Mouse (Mus musculus) brown adipose tissue, adult 24 weeks (tissue): Measurements from ENCODE around the gene Agbl4. TPM values are rescaled to one million over a fixed set of nuclear protein-coding genes. Genes with fewer than 3 reads are reported as not detected.

ENCODE experiments used
- H3K27ac ChIP-seq: fragments of 200-500 bp; replicated peaks from 2 replicates; pipeline ENCODE4 v1.5.1; 2012; ENCODE audit warnings: low read depth, mild to moderate bottlenecking, low read length
- H3K4me1 ChIP-seq: fragments of 200-500 bp; 2 replicates; pipeline ENCODE4 v1.6.1; 2012; ENCODE audit warnings: low read length, mixed read lengths; ENCODE audit not compliant: control insufficient read depth, insufficient read depth, insufficient read length
- H3K4me3 ChIP-seq: fragments of 200-500 bp; 2 replicates; pipeline ENCODE4 v1.5.1; 2012; ENCODE audit warnings: low read depth, mild to moderate bottlenecking, low read length, moderate library complexity; ENCODE audit not compliant: insufficient read depth
- polyA plus RNA-seq: library from polyadenylated mRNA; stranded (reverse); fragments of >200 nt; gene quantifications from 2 replicates; pipeline ENCODE4 v1.2.4, GENCODE M21; 2012; ENCODE audit not compliant: missing spikeins, insufficient read depth, insufficient read length

Agbl4 gene
- polyA plus RNA-seq, 1 experiment = not detected

DNA sequence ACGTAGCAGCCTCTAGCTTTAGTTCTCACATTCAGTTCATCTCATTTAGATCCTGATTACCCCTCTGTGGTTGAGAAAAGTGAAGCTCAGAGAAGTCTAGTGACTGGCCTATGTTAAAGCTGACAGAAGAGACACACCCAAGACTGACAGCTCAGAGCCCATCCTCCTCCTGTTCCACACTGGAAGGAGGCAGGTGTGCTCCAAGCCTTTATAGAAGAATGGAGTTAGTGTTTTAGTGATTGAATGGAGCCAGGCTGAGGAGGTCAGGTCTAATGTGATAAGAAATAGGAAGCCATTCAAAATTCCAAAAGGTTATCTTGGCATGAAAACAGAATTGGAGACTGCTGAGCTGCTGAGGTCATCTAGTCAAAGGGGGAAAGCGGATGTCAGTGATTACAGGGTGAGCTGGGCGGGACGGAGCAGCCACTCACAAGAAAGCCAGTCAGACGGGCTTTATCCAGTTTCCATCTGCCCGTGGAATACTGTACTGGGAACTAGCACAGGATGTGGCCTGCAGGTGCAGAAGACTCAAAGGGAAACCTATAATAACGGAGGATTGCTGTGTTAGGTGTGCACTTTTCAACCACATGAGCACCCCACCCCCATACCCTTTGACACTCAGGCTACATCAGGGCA, 1053.9 kb downstream of the Agbl4 start:
- no peak overlapping the region for H3K27ac ChIP-seq

GRCm38 (mm10) chr4:111452192-111452591, 1054.7 kb downstream of the Agbl4 start:
- Histone ChIP-seq H3K27ac (no peak overlapping the region), H3K4me3 (no peak overlapping the region), H3K4me1 (no peaks in the 10 kb centered on the region)

More for the DNA sequence above, 1053.9 kb downstream of the Agbl4 start:
- no peaks in the 10 kb centered on the region for H3K4me1 ChIP-seq
- H3K4me3 ChIP-seq = no peak overlapping the region

DNA sequence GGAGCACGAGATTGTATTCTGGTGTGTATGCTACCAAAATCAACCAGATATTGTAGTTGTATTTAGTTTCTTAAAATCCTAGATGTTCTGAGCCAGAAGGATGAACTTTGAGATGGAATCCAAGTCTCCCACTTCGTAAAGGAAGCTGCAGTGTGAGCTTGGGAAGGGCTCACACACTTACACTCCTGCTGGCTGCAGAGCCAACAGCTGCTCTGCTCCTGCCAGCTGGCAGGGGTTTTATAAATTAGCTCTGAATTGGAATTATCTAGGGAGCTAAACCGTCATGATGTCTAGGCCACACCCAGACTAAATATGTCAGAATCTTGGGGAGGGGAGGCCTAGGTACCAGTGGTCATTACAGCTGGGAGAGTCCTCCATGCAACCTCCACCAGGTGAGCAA, 1055.8 kb downstream of the Agbl4 start:
- Histone ChIP-seq H3K4me1 (no peaks in the 10 kb centered on the region), H3K27ac (no peak overlapping the region), H3K4me3 (no peak overlapping the region)

GRCm38 (mm10) chr4:111455621-111456020, 1058.2 kb downstream of the Agbl4 start:
- Histone ChIP-seq H3K4me1 (no peaks in the 10 kb centered on the region), H3K27ac (no peak overlapping the region), H3K4me3 (no peak overlapping the region)

GRCm38 (mm10) chr4:111457568-111457967, 1060.1 kb downstream of the Agbl4 start:
- Histone ChIP-seq H3K27ac (no peak overlapping the region), H3K4me3 (no peak overlapping the region), H3K4me1 (no peaks in the 10 kb centered on the region)

DNA sequence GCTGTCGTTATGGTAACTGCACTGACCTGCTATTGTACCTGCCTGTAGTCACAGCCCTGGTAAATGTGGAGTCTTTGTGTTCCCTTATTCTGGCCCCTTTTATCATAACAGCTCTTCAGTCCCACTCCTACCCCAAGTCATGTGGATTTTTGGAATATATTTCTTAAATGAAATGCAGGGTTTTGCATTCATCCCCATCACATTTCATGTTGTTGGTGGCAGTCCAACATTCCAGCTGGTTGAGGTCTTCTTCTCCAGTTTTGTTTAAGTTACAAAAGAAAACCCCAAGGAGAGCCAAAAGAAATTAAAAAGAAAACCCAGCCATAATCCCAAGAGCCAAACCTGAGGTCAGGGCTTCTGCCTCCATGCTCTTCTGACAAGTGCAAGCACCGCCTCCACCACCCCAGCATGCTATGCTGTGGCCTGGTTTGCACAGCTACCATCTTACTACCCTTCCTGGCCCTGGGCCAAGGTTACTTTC, 1069.9 kb downstream of the Agbl4 start:
- no peak overlapping the region for H3K27ac ChIP-seq
- H3K4me1 ChIP-seq = no peaks in the 10 kb centered on the region
- no peak overlapping the region for H3K4me3 ChIP-seq

- no peaks in the 10 kb centered on the region for H3K4me1 ChIP-seq
- H3K27ac ChIP-seq = no peak overlapping the region
Observed at GRCm38 (mm10) chr4:111467796-111468195, 1070.3 kb downstream of the Agbl4 start.

GRCm38 (mm10) chr4:111469847-111470246, 1072.4 kb downstream of the Agbl4 start:
- Histone ChIP-seq H3K27ac (no peak overlapping the region), H3K4me3 (no peak overlapping the region), H3K4me1 (no peaks in the 10 kb centered on the region)

More at GRCm38 (mm10) chr4:111467796-111468195, 1070.3 kb downstream of the Agbl4 start:
- no peak overlapping the region for H3K4me3 ChIP-seq

DNA sequence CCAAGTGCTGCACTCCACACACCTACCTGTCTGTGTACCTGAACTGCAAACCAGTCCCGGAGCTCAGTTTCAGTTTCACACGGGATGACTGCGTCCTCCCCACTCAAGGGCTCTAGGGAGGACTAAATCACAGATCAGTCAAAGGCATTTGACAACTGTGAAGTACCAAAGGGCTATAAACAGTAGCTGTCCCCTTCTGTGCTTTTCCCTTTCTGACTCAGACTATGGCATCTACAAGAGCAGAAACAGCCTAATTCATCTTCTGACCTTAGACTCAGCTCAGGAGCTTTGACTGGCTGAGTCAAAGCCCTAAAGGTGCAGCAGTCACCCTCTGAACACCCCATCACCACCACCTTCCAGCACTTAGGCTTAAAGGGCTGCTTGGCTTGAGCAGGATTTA, 1074.3 kb downstream of the Agbl4 start:
- H3K27ac ChIP-seq = no peak overlapping the region
- no peak overlapping the region for H3K4me3 ChIP-seq
- no peaks in the 10 kb centered on the region for H3K4me1 ChIP-seq

- Histone ChIP-seq H3K27ac (no peak overlapping the region), H3K4me3 (no peak overlapping the region), H3K4me1 (no peaks in the 10 kb centered on the region)
Observed at GRCm38 (mm10) chr4:111472511-111472910, 1075.0 kb downstream of the Agbl4 start.

DNA sequence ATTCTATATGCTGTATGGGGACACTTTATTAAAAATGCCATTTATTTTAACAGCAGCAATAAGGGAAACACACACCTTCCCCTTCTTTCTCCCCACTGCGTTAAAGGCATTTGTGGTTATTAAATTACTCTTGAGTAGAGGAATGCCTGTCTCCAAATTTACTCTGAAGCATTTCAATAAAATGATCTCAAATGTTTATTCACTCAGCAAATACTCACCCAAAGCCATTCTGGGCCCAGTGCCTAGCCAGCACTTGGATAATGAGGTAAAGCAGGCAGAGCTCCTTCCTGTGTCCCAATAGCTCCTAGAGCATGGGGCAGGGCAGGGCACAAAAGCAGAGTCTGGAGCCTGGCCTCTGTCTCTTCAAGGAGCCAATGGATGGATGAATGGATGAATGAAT, 1075.6 kb downstream of the Agbl4 start:
- H3K27ac ChIP-seq = no peak overlapping the region

DNA sequence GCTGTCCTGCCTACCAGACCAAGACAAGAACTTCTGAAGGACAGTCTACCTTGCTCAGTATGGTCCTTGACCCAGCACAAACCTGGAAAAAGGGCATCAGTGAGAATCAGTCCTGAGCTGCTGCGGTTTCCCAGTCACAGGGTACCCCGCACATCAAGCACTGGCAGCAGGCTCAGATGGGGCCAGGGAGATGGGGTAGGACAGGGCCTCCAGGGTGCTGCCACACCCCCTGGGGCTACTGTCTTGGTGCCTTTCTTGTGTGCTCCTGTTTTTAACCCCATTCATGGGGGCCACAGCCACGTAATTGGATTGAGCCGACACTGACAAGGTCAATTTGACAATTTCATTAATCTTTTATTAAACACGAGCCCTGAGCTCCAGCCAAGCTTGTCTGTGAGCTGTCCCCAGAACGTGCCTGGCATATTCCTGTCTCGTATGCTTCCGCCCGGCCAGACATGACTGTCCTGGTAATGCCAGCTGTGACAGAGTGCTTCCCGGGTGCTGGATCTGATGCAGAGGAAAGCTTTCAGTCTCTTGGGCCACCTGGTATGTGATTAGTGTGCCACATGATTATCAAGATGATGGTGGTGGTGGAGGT, 1078.0 kb downstream of the Agbl4 start:
- Histone ChIP-seq H3K27ac (no peak overlapping the region), H3K4me1 (no peaks in the 10 kb centered on the region), H3K4me3 (no peak overlapping the region)

More for the DNA sequence above, 1075.6 kb downstream of the Agbl4 start:
- Histone ChIP-seq H3K4me3 (no peak overlapping the region), H3K4me1 (no peaks in the 10 kb centered on the region)

GRCm38 (mm10) chr4:111477507-111477906, 1080.0 kb downstream of the Agbl4 start:
- no peak overlapping the region for H3K4me3 ChIP-seq
- no peaks in the 10 kb centered on the region for H3K4me1 ChIP-seq
- H3K27ac ChIP-seq = no peak overlapping the region

DNA sequence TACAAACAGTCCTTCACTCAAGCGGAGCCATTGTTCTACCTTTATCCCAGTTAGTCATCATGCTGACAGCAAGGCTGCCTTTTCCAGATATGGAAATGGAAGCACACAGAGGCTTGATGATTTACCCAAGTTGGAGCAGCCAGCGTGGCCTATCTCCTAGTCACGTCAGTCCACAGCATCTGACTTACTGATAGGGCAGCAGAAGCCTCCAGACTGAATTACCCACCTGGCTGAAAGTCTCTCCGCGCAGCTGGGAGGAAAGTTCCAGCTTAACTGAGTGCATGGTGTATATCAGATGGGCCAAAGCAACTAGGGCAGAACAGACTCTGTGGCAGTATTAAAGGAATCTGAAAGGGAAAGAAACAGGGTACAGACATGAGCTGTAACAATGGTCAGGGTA, 1086.0 kb downstream of the Agbl4 start:
- Histone ChIP-seq H3K4me3 (no peak overlapping the region), H3K4me1 (0 out of 2 replicates have a peak, but pooled peaks cover 2% of the 10 kb centered on the region), H3K27ac (no peak overlapping the region)

DNA sequence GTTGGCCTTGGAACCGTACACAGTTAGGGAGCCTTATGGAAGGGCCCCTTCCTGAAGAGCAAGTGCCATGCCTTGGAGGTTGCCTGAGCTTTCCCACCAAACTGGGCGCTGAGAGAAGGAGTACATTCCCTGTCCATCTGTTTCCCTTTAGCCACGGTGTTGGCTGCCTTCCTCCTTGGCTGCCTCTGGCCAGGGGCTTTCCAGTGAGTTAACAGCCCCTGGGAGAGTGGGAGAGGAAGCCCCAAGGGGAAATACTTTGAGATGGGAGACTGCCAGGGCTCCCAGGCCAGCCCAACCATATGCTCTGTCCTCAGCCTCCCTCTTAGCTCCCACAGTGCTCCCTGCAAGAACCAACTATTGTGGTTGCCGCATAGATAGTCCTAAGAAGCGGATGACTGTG, 1087.7 kb downstream of the Agbl4 start:
- Histone ChIP-seq H3K4me3 (no peak overlapping the region), H3K27ac (no peak overlapping the region), H3K4me1 (0 out of 2 replicates have a peak, but pooled peaks cover 2% of the 10 kb centered on the region)

DNA sequence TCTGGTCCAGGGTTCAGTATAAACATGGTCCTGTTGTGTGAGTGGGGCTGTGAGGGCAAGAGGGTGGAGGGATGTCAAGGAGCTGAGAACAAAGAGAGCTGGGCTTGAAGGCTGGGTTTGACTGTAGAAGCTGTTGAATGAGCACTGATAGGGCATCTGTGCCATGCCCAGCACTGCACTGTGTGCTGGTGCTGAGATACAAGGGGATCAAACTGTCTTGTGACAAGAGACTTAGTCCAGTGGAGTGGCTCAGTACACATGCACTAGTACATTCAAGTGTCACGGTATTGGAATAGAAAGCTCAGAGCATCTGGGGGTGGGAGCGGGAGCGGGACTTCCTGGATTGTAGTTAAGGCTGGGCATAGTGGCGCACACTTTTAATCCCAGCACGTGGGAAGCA, 1088.7 kb downstream of the Agbl4 start:
- H3K27ac ChIP-seq = no peak overlapping the region
- H3K4me3 ChIP-seq = no peak overlapping the region
- H3K4me1 ChIP-seq = 0 out of 2 replicates have a peak, but pooled peaks cover 2% of the 10 kb centered on the region
